Mouse (Mus musculus) heart, embryonic 11.5 days (tissue): ENCODE data around the gene Ephb1. TPM values are rescaled to one million over a fixed set of nuclear protein-coding genes. Genes with fewer than 3 reads are reported as not detected.

Experiments
- ATAC-seq: fragments of 200-750 bp; cut with Nextera tagmentation; replicated peaks from 2 replicates; pipeline ENCODE4 v1.8.0; 2017; ENCODE audit warnings: moderate library complexity; ENCODE audit not compliant: insufficient number of reproducible peaks, low FRiP score, low TSS enrichment
- H3K27ac ChIP-seq: fragments of 300-500 bp; sonication (generic); 2 replicates; pipeline ENCODE4 v1.5.1; 2014; ENCODE audit warnings: mild to moderate bottlenecking, low read depth, low read length
- H3K27me3 ChIP-seq: fragments of 300-500 bp; sonication (generic); 2 replicates; pipeline ENCODE4 v1.6.1; 2014; ENCODE audit warnings: mild to moderate bottlenecking, low read length, mixed read lengths; ENCODE audit not compliant: control insufficient read depth, insufficient read depth
- H3K36me3 ChIP-seq: fragments of 300-500 bp; sonication (generic); 2 replicates; pipeline ENCODE4 v1.6.1; 2014; ENCODE audit warnings: mild to moderate bottlenecking, low read length, moderate library complexity, mixed read lengths; ENCODE audit not compliant: control insufficient read depth, insufficient read depth
- H3K4me1 ChIP-seq: fragments of 300-500 bp; sonication (generic); 2 replicates; pipeline ENCODE4 v1.6.1; 2014; ENCODE audit warnings: low read length; ENCODE audit not compliant: control insufficient read depth, insufficient read depth
- H3K4me2 ChIP-seq: fragments of 300-500 bp; sonication (generic); 2 replicates; pipeline ENCODE4 v1.6.1; 2014; ENCODE audit warnings: mild to moderate bottlenecking, moderate library complexity
- H3K4me3 ChIP-seq: fragments of 300-500 bp; sonication (generic); 2 replicates; pipeline ENCODE4 v1.5.1; 2014; ENCODE audit warnings: low read depth, low read length
- H3K9ac ChIP-seq: fragments of 300-500 bp; sonication (generic); 2 replicates; pipeline ENCODE4 v1.6.1; 2014; ENCODE audit warnings: mild to moderate bottlenecking, low read depth, low read length, moderate library complexity
- H3K9me3 ChIP-seq: fragments of 300-500 bp; sonication (generic); replicated peaks from 2 replicates; pipeline ENCODE4 v1.6.1; 2016; ENCODE audit warnings: low read length; ENCODE audit not compliant: control insufficient read depth
- WGBS: fragments of 180-500 bp; shearing (Covaris S2); extraction: QIAGEN DNeasy Blood & Tissue Kit; methylation state at CpG from one replicate; pipeline ENCODE4 v1.1.7; 2014; ENCODE audit not compliant: insufficient replicate concordance; 5-methylcytosine and 5-hydroxymethylcytosine counted together
- polyA plus RNA-seq: library from polyadenylated mRNA; unstranded; fragments of >200 nt; fragmentation: Nextera tagmentation; extraction: Ambion mirVana; gene quantifications from 2 replicates; pipeline ENCODE4 v1.2.1, GENCODE M21; 2014

Gene Ephb1
- polyA plus RNA-seq, 1 experiment from 2014 or later, result 0.87 TPM

- 55% methylated on average over 11 of the region's 11 CpGs for WGBS
- Histone ChIP-seq H3K27me3 (no peaks in the 10 kb centered on the region; the same call in 1 of the 2 replicates), H3K4me3 (no peak overlapping the region), H3K36me3 (no peaks in the 10 kb centered on the region), H3K27ac (no peak overlapping the region), H3K4me2 (no peak overlapping the region), H3K9ac (no peak overlapping the region), H3K4me1 (no peaks in the 10 kb centered on the region), H3K9me3 (no peaks in the 10 kb centered on the region)
- ATAC-seq, result no peak
These were observed 18.8 kb downstream of the Ephb1 start for GRCm38 (mm10) chr9:102335571-102336282.

DNA sequence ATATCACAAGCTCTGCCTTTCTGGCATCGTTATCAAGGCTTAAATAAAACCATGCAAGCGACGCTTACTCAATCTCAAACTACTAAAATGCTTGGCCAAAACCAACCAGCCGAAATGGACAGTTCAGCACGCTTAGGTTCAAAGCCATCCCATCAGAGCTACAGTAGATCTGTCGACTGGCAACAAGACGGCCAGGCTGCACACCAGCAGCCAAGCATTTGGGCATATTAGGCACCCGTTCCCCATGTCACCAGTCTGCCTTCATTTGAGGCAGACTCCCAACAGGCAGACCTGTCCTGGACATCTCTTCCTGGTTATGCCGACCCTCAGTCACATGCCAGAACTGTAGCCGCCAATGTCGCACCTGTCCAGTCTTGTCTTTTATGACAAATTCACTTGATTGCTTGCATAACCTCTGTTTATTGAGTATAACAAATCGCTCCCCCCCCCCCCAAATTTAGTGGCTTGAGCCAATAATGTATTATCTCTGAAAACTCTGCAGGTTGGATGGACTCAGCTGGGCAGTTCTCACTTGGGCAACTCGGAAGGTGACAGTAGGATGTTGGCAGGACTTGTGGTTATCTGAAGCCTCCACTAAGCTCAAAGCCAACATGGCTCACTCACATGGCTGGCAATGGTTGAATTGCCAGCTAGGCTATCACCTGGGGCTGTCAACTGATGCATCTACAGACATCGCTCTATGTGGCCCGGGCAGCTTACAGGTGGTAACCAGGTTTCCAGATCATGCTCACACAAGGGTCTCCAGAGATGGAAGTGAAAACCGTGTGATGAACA, 24.0 kb downstream of the Ephb1 start:
- Histone ChIP-seq H3K9ac (no peak overlapping the region), H3K4me1 (no peaks in the 10 kb centered on the region), H3K27ac (no peak overlapping the region), H3K4me2 (no peak overlapping the region), H3K27me3 (no peaks in the 10 kb centered on the region), H3K36me3 (no peaks in the 10 kb centered on the region), H3K4me3 (no peak overlapping the region), H3K9me3 (no peaks in the 10 kb centered on the region)
- no peak for ATAC-seq
- 87% methylated on average over 16 of the region's 16 CpGs for WGBS

DNA sequence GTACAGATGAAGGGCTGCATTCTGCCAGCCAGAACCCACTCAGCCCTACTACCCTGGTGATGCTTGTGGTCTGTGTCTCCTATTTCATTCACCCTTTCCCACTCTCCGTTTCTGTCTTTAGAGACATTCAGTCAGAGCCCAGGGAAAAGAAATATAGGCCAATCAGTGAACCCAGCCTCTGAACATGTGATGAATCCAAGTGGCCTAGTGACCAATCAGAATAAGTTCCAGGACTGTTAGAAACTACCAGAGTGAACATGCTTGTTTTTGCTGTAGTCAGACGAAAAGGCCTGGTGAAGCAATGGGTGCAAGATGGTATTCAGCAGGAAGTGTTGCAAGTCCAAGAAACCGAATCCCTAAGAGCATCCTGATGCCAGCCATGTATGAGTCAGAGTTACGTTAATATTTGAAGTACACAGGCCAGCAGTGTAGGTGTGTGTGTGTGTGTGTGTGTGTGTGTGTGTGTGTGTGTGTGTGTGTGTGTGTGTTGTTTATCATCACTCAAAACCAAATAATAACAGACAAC, 26.8 kb downstream of the Ephb1 start:
- H3K27ac ChIP-seq, result no peak overlapping the region
- ATAC-seq, result no peak
- no peaks in the 10 kb centered on the region for H3K27me3 ChIP-seq
- no peak overlapping the region for H3K9ac ChIP-seq
- no peaks in the 10 kb centered on the region for H3K4me1 ChIP-seq
- H3K36me3 ChIP-seq, result no peaks in the 10 kb centered on the region
- no peaks in the 10 kb centered on the region for H3K9me3 ChIP-seq
- WGBS, result 80% methylated on average over 4 of the region's 4 CpGs
- no peak overlapping the region for H3K4me3 ChIP-seq
- no peak overlapping the region for H3K4me2 ChIP-seq

GRCm38 (mm10) chr9:102315436-102315835, 39.1 kb downstream of the Ephb1 start:
- H3K27ac ChIP-seq, result no peak overlapping the region
- H3K9me3 ChIP-seq, result no peaks in the 10 kb centered on the region
- H3K4me3 ChIP-seq, result no peak overlapping the region
- H3K27me3 ChIP-seq, result no peaks in the 10 kb centered on the region
- H3K4me1 ChIP-seq, result no peaks in the 10 kb centered on the region
- ATAC-seq, result no peak
- WGBS, result 90% methylated on average over 6 of the region's 6 CpGs
- H3K9ac ChIP-seq, result no peak overlapping the region
- H3K4me2 ChIP-seq, result no peak overlapping the region
- no peaks in the 10 kb centered on the region for H3K36me3 ChIP-seq

GRCm38 (mm10) chr9:102314795-102315194, 39.7 kb downstream of the Ephb1 start:
- no peak for ATAC-seq
- no peak overlapping the region for H3K27ac ChIP-seq
- no peaks in the 10 kb centered on the region for H3K27me3 ChIP-seq
- no peaks in the 10 kb centered on the region for H3K36me3 ChIP-seq
- WGBS, result 76% methylated on average over 1 of the region's 1 CpGs
- no peaks in the 10 kb centered on the region for H3K9me3 ChIP-seq
- no peak overlapping the region for H3K9ac ChIP-seq
- H3K4me2 ChIP-seq, result no peak overlapping the region
- no peaks in the 10 kb centered on the region for H3K4me1 ChIP-seq
- H3K4me3 ChIP-seq, result no peak overlapping the region

DNA sequence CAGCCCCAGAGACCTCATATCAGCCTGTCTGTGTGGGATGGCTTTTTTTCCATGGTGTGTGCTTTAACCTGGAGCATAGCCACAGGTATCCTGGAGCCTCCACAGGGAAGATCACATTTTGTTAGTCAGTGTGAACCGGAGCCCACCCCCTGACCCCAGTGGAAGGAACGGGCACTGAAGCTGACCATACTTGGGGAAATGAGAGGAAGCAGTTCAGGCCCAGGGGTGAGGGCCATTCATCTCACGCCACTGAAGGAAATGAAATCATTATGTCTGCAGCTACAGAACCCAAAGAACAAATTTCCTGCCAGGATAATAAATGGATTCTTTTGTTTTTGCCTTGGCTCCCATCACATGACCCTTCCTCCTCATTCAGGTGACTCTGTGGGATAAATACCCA, 44.1 kb downstream of the Ephb1 start:
- Histone ChIP-seq H3K36me3 (no peaks in the 10 kb centered on the region), H3K4me2 (no peak overlapping the region), H3K9ac (no peak overlapping the region), H3K9me3 (no peaks in the 10 kb centered on the region), H3K27ac (no peak overlapping the region), H3K27me3 (peaks cover 7% of the 10 kb centered on the region), H3K4me3 (no peak overlapping the region), H3K4me1 (0 out of 2 replicates have a peak, but pooled peaks cover 2% of the 10 kb centered on the region)
- no peak for ATAC-seq
- 46% methylated on average over 3 of the region's 3 CpGs for WGBS

DNA sequence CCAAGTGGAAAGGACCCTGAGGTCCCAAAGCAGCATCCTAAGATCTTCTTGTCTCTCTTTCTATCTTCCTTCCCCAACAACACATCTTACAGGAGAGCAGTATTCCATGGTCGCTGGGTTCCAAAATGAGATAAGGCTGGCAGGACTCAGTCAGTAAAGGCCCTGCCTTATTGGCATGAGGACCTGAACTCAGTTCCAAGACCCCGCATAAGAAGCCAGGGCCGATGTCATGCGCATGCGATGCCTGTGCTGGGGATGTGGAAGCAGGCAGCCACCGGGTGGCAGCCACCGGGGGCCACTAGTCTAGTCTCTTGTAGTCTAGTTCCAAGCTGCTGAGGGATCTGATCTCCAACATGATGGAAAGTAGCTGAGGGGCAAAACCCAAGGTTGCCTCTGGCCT, 45.2 kb downstream of the Ephb1 start:
- H3K4me2 ChIP-seq, result no peak overlapping the region
- H3K9me3 ChIP-seq, result no peaks in the 10 kb centered on the region
- H3K4me3 ChIP-seq, result no peak overlapping the region
- H3K27me3 ChIP-seq, result peaks cover 7% of the 10 kb centered on the region
- WGBS, result 79% methylated on average over 7 of the region's 7 CpGs
- H3K36me3 ChIP-seq, result no peaks in the 10 kb centered on the region
- H3K4me1 ChIP-seq, result 0 out of 2 replicates have a peak, but pooled peaks cover 2% of the 10 kb centered on the region
- H3K27ac ChIP-seq, result no peak overlapping the region
- no peak overlapping the region for H3K9ac ChIP-seq
- ATAC-seq, result no peak

DNA sequence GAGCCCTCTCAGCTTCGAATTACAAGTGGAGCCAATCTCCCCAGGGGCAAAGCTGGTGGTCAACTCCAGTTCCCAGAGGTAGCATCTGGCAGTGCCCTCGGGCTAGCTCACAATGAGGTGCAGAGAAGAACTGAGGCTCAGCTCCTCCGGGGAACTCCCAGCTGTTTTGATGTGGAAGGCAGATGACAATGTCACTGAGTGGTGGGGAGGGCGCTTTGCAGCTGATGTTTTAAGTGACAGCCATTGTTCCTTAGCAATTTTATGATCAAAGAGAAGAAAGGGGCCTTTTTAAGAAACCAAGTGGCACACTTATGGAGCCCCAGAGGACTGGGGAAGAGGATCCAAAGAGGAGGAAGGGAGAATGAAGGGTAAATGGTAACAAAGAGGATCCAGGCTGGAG, 46.8 kb downstream of the Ephb1 start:
- 52% methylated on average over 4 of the region's 4 CpGs for WGBS
- H3K9me3 ChIP-seq, result no peaks in the 10 kb centered on the region
- H3K27me3 ChIP-seq, result peaks cover 7% of the 10 kb centered on the region
- H3K9ac ChIP-seq, result no peak overlapping the region
- H3K27ac ChIP-seq, result no peak overlapping the region
- 0 out of 2 replicates have a peak, but pooled peaks cover 2% of the 10 kb centered on the region for H3K4me1 ChIP-seq
- no peak for ATAC-seq
- H3K4me2 ChIP-seq, result no peak overlapping the region
- H3K4me3 ChIP-seq, result no peak overlapping the region
- no peaks in the 10 kb centered on the region for H3K36me3 ChIP-seq
